ENCODE assay signal across 8 mouse cellular contexts in the genomic region with DNA sequence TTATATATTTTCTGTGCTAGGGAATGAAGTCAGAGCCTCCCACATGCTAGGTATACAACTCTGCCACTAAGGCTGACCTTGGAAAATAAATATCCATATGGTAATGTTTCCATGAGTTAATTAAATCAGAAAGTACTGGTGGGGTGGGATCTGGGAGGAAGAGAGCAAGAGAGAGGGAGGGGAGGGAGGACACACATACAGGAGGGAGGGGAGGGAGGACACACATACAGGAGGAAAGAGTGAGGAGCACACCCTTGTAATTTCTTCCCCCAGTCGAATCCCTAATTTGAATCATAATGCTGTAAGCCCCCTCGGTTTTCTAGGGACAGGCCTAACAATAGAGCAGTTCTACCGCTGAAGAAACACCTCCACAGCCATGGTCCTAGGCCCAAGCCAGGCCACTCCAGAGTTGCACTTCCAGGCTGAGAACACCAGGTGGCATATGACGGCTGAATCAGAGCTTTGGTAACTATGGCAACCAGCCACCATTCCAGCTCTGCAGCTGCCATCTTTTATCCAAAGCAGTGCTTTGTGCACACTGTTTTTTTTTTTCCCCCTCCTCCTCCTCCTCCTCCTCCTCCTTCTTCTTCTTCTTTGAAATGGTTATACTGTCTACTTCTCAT. TPM values are rescaled to one million over a fixed set of nuclear protein-coding genes. Genes with fewer than 3 reads are reported as not detected.
A peak's percentile ranks its signal among the peaks of the same experiment; 100 is the strongest.
DNase-seq lines count a peak whose midpoint lies in the region; ATAC-seq and TF ChIP-seq lines count a peak whose summit lies in the region.

No protein-coding gene starts in this region.

- TF ChIP-seq POLR2A in MEL (IDR thresholded peaks at IDR 0.05; ENCODE audit: control insufficient read depth in 1 of 2, insufficient read depth in 1 of 2, low read depth in 1 of 2, low read length in 2 of 2, poor library complexity in 1 of 2), result no peak

- peak; percentile 52 for DNase-seq in MEL (ENCODE audit: low read depth, low spot score)
- peak; percentile 39 for DNase-seq in c-Kit-positive CD71-negative TER-119-negative erythroid progenitor cells, embryonic 14.5 days (ENCODE audit: low read depth)
- DNase-seq in forebrain, embryonic 11.5 days (ENCODE audit: low spot score), result peak; percentile 88
- peak; percentile 12 for DNase-seq in heart, postnatal 25 days (ENCODE audit: low spot score)
- peak; percentile 75 for DNase-seq in layer of hippocampus, adult 11-12 months (ENCODE audit: low spot score)
- DNase-seq in ovary, adult 18-20 months (ENCODE audit: low spot score), result peak; percentile 35
- peak; percentile 61 to 81 for DNase-seq in thymus, postnatal 10 days (ENCODE audit: low spot score in 2 of 2)

- H3K4me1 ChIP-seq in MEL (ENCODE audit: control insufficient read depth in 1 of 2, insufficient read depth in 2 of 2, low read length in 2 of 2), result no peaks in the 10 kb centered on the region
- peaks cover 4% of the 10 kb centered on the region; the same call in 1 of the 2 replicates for H3K4me1 ChIP-seq in forebrain, embryonic 11.5 days (replicated peaks; ENCODE audit: control insufficient read depth, insufficient read depth, low read length)
- peaks cover 4% of the 10 kb centered on the region; the same call in 1 of the 2 replicates for H3K4me1 ChIP-seq in lung, embryonic 16.5 days (replicated peaks; ENCODE audit: control insufficient read depth, insufficient read depth, low read length)

- TF ChIP-seq CTCF in MEL (IDR thresholded peaks at IDR 0.05 in 2 of 3, conservative IDR thresholded peaks at IDR 0.05 in 1 of 3; ENCODE audit: control insufficient read depth in 1 of 3, insufficient read depth in 1 of 3, low read depth in 2 of 3, low read length in 3 of 3, poor library complexity in 1 of 3, severe bottlenecking in 1 of 3), result peak; percentile 28 to 66 (median 63)

- H3K36me3 ChIP-seq in MEL (ENCODE audit: control insufficient read depth in 1 of 2, insufficient read depth in 2 of 2, low read length in 2 of 2), result no peaks in the 10 kb centered on the region
- H3K36me3 ChIP-seq in forebrain, embryonic 11.5 days (ENCODE audit: control insufficient read depth, insufficient read depth, low read length), result no peaks in the 10 kb centered on the region
- no peaks in the 10 kb centered on the region for H3K36me3 ChIP-seq in lung, embryonic 16.5 days (ENCODE audit: control insufficient read depth, insufficient read depth, low read length)

- H3K79me2 ChIP-seq in MEL (ENCODE audit: control insufficient read depth, insufficient read depth, low read length, poor library complexity), result no peaks in the 10 kb centered on the region

- H3K9ac ChIP-seq in MEL (ENCODE audit: control insufficient read depth, low read depth, low read length, poor library complexity, severe bottlenecking), result no peak overlapping the region
- no peak overlapping the region for H3K9ac ChIP-seq in forebrain, embryonic 11.5 days (ENCODE audit: low read length)
- no peak overlapping the region for H3K9ac ChIP-seq in lung, embryonic 16.5 days (ENCODE audit: low read length)

- H3K27ac ChIP-seq in MEL (ENCODE audit: control insufficient read depth, low read depth, low read length), result no peak overlapping the region
- no peak overlapping the region for H3K27ac ChIP-seq in forebrain, embryonic 11.5 days (ENCODE audit: low read depth, low read length)
- no peak overlapping the region for H3K27ac ChIP-seq in lung, embryonic 16.5 days (ENCODE audit: low read length)

- TF ChIP-seq RAD21 in MEL (IDR thresholded peaks at IDR 0.05; ENCODE audit: low read depth, low read length), result peak; percentile 51

- no peak for TF ChIP-seq EP300 in MEL (IDR thresholded peaks at IDR 0.05; ENCODE audit: low read depth in 1 of 2, low read length in 2 of 2)

- no peak overlapping the region for H3K4me2 ChIP-seq in forebrain, embryonic 11.5 days (ENCODE audit: low read depth, low read length, severe bottlenecking)
- no peak overlapping the region for H3K4me2 ChIP-seq in lung, embryonic 16.5 days (ENCODE audit: low read depth, low read length)

- intact Hi-C loops in heart, postnatal 25 days (cut with DNase I), result no loop called here

- 0% methylated on average over 4 of the region's 4 CpGs for WGBS in forebrain, embryonic 11.5 days
- WGBS in lung, embryonic 16.5 days, result 26% methylated on average over 4 of the region's 4 CpGs

- no peak overlapping the region for H3K4me3 ChIP-seq in MEL (ENCODE audit: control insufficient read depth in 1 of 2, insufficient read depth in 1 of 2, low read depth in 2 of 2, low read length in 2 of 2)
- H3K4me3 ChIP-seq in forebrain, embryonic 11.5 days (ENCODE audit: low read depth, low read length), result no peak overlapping the region
- H3K4me3 ChIP-seq in lung, embryonic 16.5 days (ENCODE audit: low read length), result no peak overlapping the region

- H3K27me3 ChIP-seq in MEL (ENCODE audit: control insufficient read depth in 1 of 2, insufficient read depth in 2 of 2, low read length in 2 of 2), result no peaks in the 10 kb centered on the region
- no peaks in the 10 kb centered on the region for H3K27me3 ChIP-seq in forebrain, embryonic 11.5 days (ENCODE audit: control insufficient read depth, insufficient read depth, low read length)
- H3K27me3 ChIP-seq in lung, embryonic 16.5 days (ENCODE audit: control insufficient read depth, insufficient read depth, low read depth, low read length), result no peaks in the 10 kb centered on the region

- no peaks in the 10 kb centered on the region for H3K9me3 ChIP-seq in MEL (replicated peaks; ENCODE audit: insufficient read depth, low read length)
- no peaks in the 10 kb centered on the region for H3K9me3 ChIP-seq in forebrain, embryonic 11.5 days (ENCODE audit: control insufficient read depth, low read length)
- H3K9me3 ChIP-seq in lung, embryonic 16.5 days (ENCODE audit: control insufficient read depth, low read length), result no peaks in the 10 kb centered on the region

- peak; percentile 73 for ATAC-seq in forebrain, embryonic 11.5 days (replicated peaks; ENCODE audit: low FRiP score)
- ATAC-seq in lung, embryonic 16.5 days (ENCODE audit: low read depth), result peak; percentile 59; the same call in 1 of the 2 replicates

TF ChIP-seq in MEL, 35 proteins besides CTCF, POLR2A, EP300 and RAD21:
- TF ChIP-seq POLR2AphosphoS5 (IDR thresholded peaks at IDR 0.05; ENCODE audit: borderline replicate concordance, low read depth, low read length) (no peak), SMC3 (IDR thresholded peaks at IDR 0.05; ENCODE audit: low read depth, low read length) (peak; percentile 76), TCF12 (IDR thresholded peaks at IDR 0.05; ENCODE audit: low read depth, low read length) (no peak), ZMIZ1 (IDR thresholded peaks at IDR 0.05; ENCODE audit: low read depth, low read length) (no peak), ZC3H11A (IDR thresholded peaks at IDR 0.05; ENCODE audit: low read depth, low read length) (peak; percentile 37)

RNA-seq across cellular contexts. Expression of gene Akr1d1, which starts 59.5 kb away (rescaled TPM):
- not detected in 2 replicates for total RNA-seq in MEL (2012; rRNA removed)
- polyA plus RNA-seq in MEL (2012; ENCODE audit: insufficient read depth in 1 of 2, insufficient read length in 2 of 2, low read depth in 1 of 2, low replicate concordance in 2 of 2, missing spikeins in 1 of 2), result not detected
- polyA plus RNA-seq in forebrain, embryonic 11.5 days (2014; fragmentation: Nextera tagmentation; extraction: Ambion mirVana), result not detected in 2 replicates
- total RNA-seq in heart, postnatal 25 days (2021), result not detected
- 0.33 TPM in 1 of 2 replicates, not detected in the other for polyA plus RNA-seq in lung, embryonic 16.5 days (2015; fragmentation: Nextera tagmentation; extraction: Ambion mirVana)

Comparison
In these comparisons a context has a peak if more than half of its experiments do, and no peak if none do; other contexts are left out.
1. DNase-seq: peak in every context shown above with its lines; median percentile 88 in forebrain, embryonic 11.5 days; 75 in layer of hippocampus, adult 11-12 months; 71 in thymus, postnatal 10 days; 52 in MEL; 39 in c-Kit-positive CD71-negative TER-119-negative erythroid progenitor cells, embryonic 14.5 days; 35 in ovary, adult 18-20 months; 12 in heart, postnatal 25 days.